ENCODE assay signal across 8 mouse cellular contexts in the genomic region with DNA sequence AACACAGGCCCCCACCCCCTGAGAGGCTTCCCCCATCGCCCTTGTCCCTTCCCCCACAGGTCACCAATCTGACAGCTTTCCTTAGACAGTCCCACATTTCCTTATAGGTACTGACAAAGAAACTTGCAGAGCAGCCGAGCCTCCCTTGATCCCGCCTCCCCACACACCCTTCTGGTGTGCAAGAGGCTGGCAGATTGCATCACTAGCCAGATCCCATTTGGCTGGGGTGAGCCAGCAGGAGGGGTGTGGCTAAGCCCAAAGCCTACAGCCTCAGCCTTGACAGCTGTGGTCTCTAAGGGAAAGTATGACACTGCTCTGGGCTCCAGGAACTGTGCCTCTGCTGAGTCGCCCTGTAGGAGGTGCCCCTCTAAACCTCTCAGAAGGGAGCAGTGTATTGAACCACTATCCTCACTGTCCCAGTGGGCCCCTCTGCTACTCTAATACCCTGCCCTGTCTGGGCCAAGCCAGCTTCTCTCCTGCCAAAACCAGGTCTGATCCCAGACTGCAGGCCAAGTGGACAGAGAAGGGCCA. TPM values are rescaled to one million over a fixed set of nuclear protein-coding genes. Genes with fewer than 3 reads are reported as not detected.
DNase-seq lines count a peak whose midpoint lies in the region; ATAC-seq lines count a peak whose summit lies in the region.

No protein-coding gene starts in this region.

- 10% methylated on average over 4 of the region's 4 CpGs for WGBS in forebrain, embryonic 10.5 days
- 10% methylated on average over 4 of the region's 4 CpGs for WGBS in heart, embryonic 14.5 days
- 6% methylated on average over 4 of the region's 4 CpGs for WGBS in liver, embryonic 12.5 days (ENCODE audit: insufficient replicate concordance)

- H3K36me3 ChIP-seq in forebrain, embryonic 10.5 days (replicated peaks) = peaks cover 31% of the 10 kb centered on the region
- peaks cover 16% of the 10 kb centered on the region for H3K36me3 ChIP-seq in heart, embryonic 14.5 days (ENCODE audit: control insufficient read depth, insufficient read depth, low read length)
- peaks cover 80% of the 10 kb centered on the region for H3K36me3 ChIP-seq in liver, embryonic 12.5 days

- peak; percentile 34 for ATAC-seq in CD4-positive, CD25-positive, alpha-beta regulatory T cell, adult 4 months
- peak; percentile 62 for ATAC-seq in heart, embryonic 14.5 days (ENCODE audit: insufficient number of reproducible peaks, insufficient read depth, low FRiP score, low read depth)
- ATAC-seq in liver, embryonic 12.5 days = peak; percentile 90

- H3K4me1 ChIP-seq in forebrain, embryonic 10.5 days = peaks cover 70% of the 10 kb centered on the region
- peaks cover 37 to 48% of the 10 kb centered on the region in 2 experiments for H3K4me1 ChIP-seq in heart, embryonic 14.5 days (ENCODE audit: control insufficient read depth in 2 of 2, insufficient read depth in 2 of 2, low read length in 2 of 2)
- peaks cover 93% of the 10 kb centered on the region for H3K4me1 ChIP-seq in liver, embryonic 12.5 days

- no peaks in the 10 kb centered on the region for H3K27me3 ChIP-seq in forebrain, embryonic 10.5 days (ENCODE audit: poor library complexity, severe bottlenecking)
- H3K27me3 ChIP-seq in heart, embryonic 14.5 days (ENCODE audit: control insufficient read depth, insufficient read depth, low read length) = no peaks in the 10 kb centered on the region
- H3K27me3 ChIP-seq in liver, embryonic 12.5 days (replicated peaks) = no peaks in the 10 kb centered on the region

- peak overlapping the region; percentile 29 for H3K4me3 ChIP-seq in forebrain, embryonic 10.5 days
- H3K4me3 ChIP-seq in heart, embryonic 14.5 days (ENCODE audit: control insufficient read depth in 1 of 2, insufficient read depth in 1 of 2, low read depth in 1 of 2, low read length in 2 of 2) = no peak overlapping the region; a peak in 1 of 4 replicates
- peak overlapping the region; percentile 50 for H3K4me3 ChIP-seq in liver, embryonic 12.5 days

- H3K9ac ChIP-seq in heart, embryonic 14.5 days (ENCODE audit: low read length) = peak overlapping the region; percentile 45
- H3K9ac ChIP-seq in liver, embryonic 12.5 days = peak overlapping the region; percentile 85

- peak overlapping the region; percentile 85 for H3K27ac ChIP-seq in forebrain, embryonic 10.5 days
- peak overlapping the region; percentile 71 to 82 for H3K27ac ChIP-seq in heart, embryonic 14.5 days (replicated peaks in 1 of 2; ENCODE audit: control insufficient read depth in 1 of 2, insufficient read depth in 1 of 2, low read depth in 2 of 2, low read length in 2 of 2)
- H3K27ac ChIP-seq in liver, embryonic 12.5 days = peak overlapping the region; percentile 100

- DNase-seq in c-Kit-negative CD71-positive TER-119-positive erythroid progenitor cells, embryonic 14.5 days (ENCODE audit: low read depth, low spot score) = peak; percentile 91
- DNase-seq in forebrain, embryonic 10.5 days (ENCODE audit: extremely low spot score, low spot score) = peak; percentile 64
- DNase-seq in kidney, postnatal 14 days = peak; percentile 60
- DNase-seq in naive thymus-derived CD4-positive, alpha-beta T cell, adult 2 months (ENCODE audit: low read depth) = peak; percentile 40
- peak; percentile 20 to 37 for DNase-seq in thymus, adult 18-20 months

- peak overlapping the region; percentile 53 for H3K4me2 ChIP-seq in heart, embryonic 14.5 days (ENCODE audit: low read length)
- peak overlapping the region; percentile 75 for H3K4me2 ChIP-seq in liver, embryonic 12.5 days

- H3K9me3 ChIP-seq in forebrain, embryonic 10.5 days = no peaks in the 10 kb centered on the region
- no peaks in the 10 kb centered on the region for H3K9me3 ChIP-seq in heart, embryonic 14.5 days (ENCODE audit: control insufficient read depth, low read length)
- no peaks in the 10 kb centered on the region for H3K9me3 ChIP-seq in liver, embryonic 12.5 days (replicated peaks)

RNA-seq across cellular contexts. Expression of a gene that starts 9.0 kb away (rescaled TPM):
- polyA plus RNA-seq in CD4-positive, CD25-positive, alpha-beta regulatory T cell, adult 4 months (2017; shearing (Covaris generic)) = 1 to 10 TPM; 1.8 to 3.3 TPM
- polyA plus RNA-seq in forebrain, embryonic 10.5 days (2016; fragmentation: Nextera tagmentation; extraction: Ambion mirVana) = 27.4 and 30.5 TPM in 2 replicates
- 18.7 and 18.8 TPM in 2 replicates for polyA plus RNA-seq in heart, embryonic 14.5 days (2014; fragmentation: Nextera tagmentation; extraction: Ambion mirVana)
- 52.6 and 58.9 TPM in 2 replicates for polyA plus RNA-seq in liver, embryonic 12.5 days (2016; fragmentation: Nextera tagmentation; extraction: Ambion mirVana)

RNA-seq across cellular contexts. Expression of a gene that starts 46.2 kb away (rescaled TPM):
- polyA plus RNA-seq in CD4-positive, CD25-positive, alpha-beta regulatory T cell, adult 4 months (2017; shearing (Covaris generic)) = not detected
- polyA plus RNA-seq in forebrain, embryonic 10.5 days (2016; fragmentation: Nextera tagmentation; extraction: Ambion mirVana) = not detected in 2 replicates
- polyA plus RNA-seq in heart, embryonic 14.5 days (2014; fragmentation: Nextera tagmentation; extraction: Ambion mirVana) = not detected in 2 replicates
- polyA plus RNA-seq in liver, embryonic 12.5 days (2016; fragmentation: Nextera tagmentation; extraction: Ambion mirVana) = 0.69 and 0.85 TPM in 2 replicates

RNA-seq across cellular contexts. Expression of a gene that starts 51.1 kb away (rescaled TPM):
- 10 to 100 TPM; 34.5 to 47.5 TPM for polyA plus RNA-seq in CD4-positive, CD25-positive, alpha-beta regulatory T cell, adult 4 months (2017; shearing (Covaris generic))
- 44.1 and 56.4 TPM in 2 replicates for polyA plus RNA-seq in forebrain, embryonic 10.5 days (2016; fragmentation: Nextera tagmentation; extraction: Ambion mirVana)
- polyA plus RNA-seq in heart, embryonic 14.5 days (2014; fragmentation: Nextera tagmentation; extraction: Ambion mirVana) = 21.2 and 24.8 TPM in 2 replicates
- 22.4 and 25.4 TPM in 2 replicates for polyA plus RNA-seq in liver, embryonic 12.5 days (2016; fragmentation: Nextera tagmentation; extraction: Ambion mirVana)

Comparison
In these comparisons a context has a peak if more than half of its experiments do, and no peak if none do; other contexts are left out.
1. ATAC-seq: peak in every context shown above with its lines; median percentile 90 in liver, embryonic 12.5 days; 62 in heart, embryonic 14.5 days; 34 in CD4-positive, CD25-positive, alpha-beta regulatory T cell, adult 4 months.
2. DNase-seq: peak in every context shown above with its lines; median percentile 91 in c-Kit-negative CD71-positive TER-119-positive erythroid progenitor cells, embryonic 14.5 days; 64 in forebrain, embryonic 10.5 days; 60 in kidney, postnatal 14 days; 40 in naive thymus-derived CD4-positive, alpha-beta T cell, adult 2 months; 28 in thymus, adult 18-20 months.
3. H3K4me3 ChIP-seq: peak in forebrain, embryonic 10.5 days (single experiment) and liver, embryonic 12.5 days (single experiment); none in heart, embryonic 14.5 days (0 of 2).
4. Peak in every context shown above with its lines, with median percentiles within 50 percentile points of each other: H3K27ac ChIP-seq.